Mouse (Mus musculus) myocyte (in vitro differentiated cells): ENCODE measurements around the gene Hrh2.

Experiments
- E2F4 ChIP-seq: IDR thresholded peaks from one replicate; pipeline ENCODE4 v1.6.1; 2011; ENCODE audit warnings: mild to moderate bottlenecking, control low read depth, moderate library complexity; ENCODE audit not compliant: insufficient read depth
- MAX ChIP-seq: IDR thresholded peaks from one replicate; pipeline ENCODE4 v1.6.1; 2011; ENCODE audit warnings: low read depth, mild to moderate bottlenecking, control low read depth
- MYOG ChIP-seq, 3 experiments: IDR thresholded peaks; one replicate each; pipeline ENCODE4 v1.6.1; 2011; ENCODE audit warnings: control low read depth in 2 of 3, low read depth in 2 of 3, mild to moderate bottlenecking in 2 of 3; ENCODE audit not compliant: insufficient read length in 2 of 3, control insufficient read depth in 1 of 3, insufficient read depth in 1 of 3
- POLR2A ChIP-seq: IDR thresholded peaks from one replicate; pipeline ENCODE4 v1.6.1; 2011; ENCODE audit warnings: low read depth, mild to moderate bottlenecking, control low read depth, moderate library complexity; ENCODE audit not compliant: insufficient read length
- SRF ChIP-seq: IDR thresholded peaks from one replicate; pipeline ENCODE4 v1.6.1; 2011; ENCODE audit warnings: low read depth; ENCODE audit not compliant: control insufficient read depth, insufficient read length
- TCF12 ChIP-seq: IDR thresholded peaks from one replicate; pipeline ENCODE4 v1.6.1; 2011; ENCODE audit warnings: mild to moderate bottlenecking, control low read depth; ENCODE audit not compliant: poor library complexity, insufficient read depth, severe bottlenecking
- TCF3 ChIP-seq: IDR thresholded peaks from one replicate; pipeline ENCODE4 v1.6.1; 2011; ENCODE audit warnings: low read depth, control low read depth; ENCODE audit not compliant: insufficient read length
- USF1 ChIP-seq: IDR thresholded peaks from one replicate; pipeline ENCODE4 v1.6.1; 2011; ENCODE audit warnings: low read depth, mild to moderate bottlenecking, control low read depth, moderate library complexity

DNA sequence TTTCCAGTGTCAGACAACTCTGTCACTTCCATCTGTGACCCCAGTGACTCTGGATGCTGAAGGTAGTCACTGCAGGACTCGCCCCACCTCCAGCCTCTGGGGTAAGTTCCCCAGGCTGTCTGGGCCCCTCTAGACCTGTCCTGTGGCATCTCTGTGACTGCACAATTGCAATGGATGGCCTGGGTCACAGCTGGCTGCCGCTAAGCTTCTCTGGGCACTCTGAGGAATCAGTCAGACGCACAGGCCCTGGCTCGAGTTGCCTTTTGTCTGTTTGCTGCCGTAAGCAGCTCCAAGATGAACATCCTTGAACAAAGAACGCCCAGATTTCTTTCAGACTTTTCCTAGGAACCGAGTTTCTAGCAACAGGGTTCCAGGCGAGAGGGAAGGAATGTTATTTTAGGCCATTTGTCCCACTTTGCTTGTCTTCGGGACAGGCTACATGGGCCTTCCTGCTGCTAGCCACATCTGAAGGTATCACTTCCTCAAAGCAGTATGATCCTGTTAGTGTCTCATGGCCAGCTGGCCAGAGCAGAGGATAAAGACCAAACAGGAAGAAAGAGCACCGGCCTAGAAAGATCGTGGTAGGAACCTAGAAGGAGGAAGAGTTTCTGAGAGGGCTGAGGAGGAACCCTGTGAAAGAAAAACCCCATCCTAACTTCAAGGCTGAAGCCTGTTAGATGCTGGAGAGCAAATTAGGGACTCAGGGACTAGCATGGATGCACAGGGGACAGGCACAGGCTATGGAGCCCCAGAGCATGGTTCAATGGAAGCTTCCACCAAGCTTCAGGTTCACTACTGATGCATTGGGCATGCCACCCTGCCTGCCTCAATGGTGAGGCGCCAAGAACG is 31.2 kb downstream of the Hrh2 start:
- TF ChIP-seq MYOG (IDR thresholded peaks at IDR 0.05; ENCODE audit: control insufficient read depth in 1 of 3, insufficient read depth in 1 of 3, insufficient read length in 2 of 3, low read depth in 2 of 3) (no peak), POLR2A (no peak), E2F4 (no peak), SRF (no peak), TCF3 (no peak), MAX (no peak), TCF12 (no peak), USF1 (no peak)
